Mouse (Mus musculus) myocyte (in vitro differentiated cells): ENCODE results near the gene Pcbp3. TPM values are rescaled to one million over a fixed set of nuclear protein-coding genes. Genes with fewer than 3 reads are reported as not detected.
A peak's percentile ranks its signal among the peaks of the same experiment; 100 is the strongest.

Experiments used
- H3K27me3 ChIP-seq: one replicate; pipeline ENCODE4 v1.6.1; 2011; ENCODE audit not compliant: control insufficient read depth, insufficient read depth, insufficient read length
- H3K36me3 ChIP-seq: one replicate; pipeline ENCODE4 v1.6.1; 2011; ENCODE audit not compliant: control insufficient read depth, insufficient read depth
- H3K4me2 ChIP-seq: one replicate; pipeline ENCODE4 v1.6.1; 2011; ENCODE audit warnings: low read depth, control low read depth
- H3K4me3 ChIP-seq: one replicate; pipeline ENCODE4 v1.5.1; 2011; ENCODE audit warnings: mild to moderate bottlenecking, control low read depth, moderate library complexity
- H3K79me2 ChIP-seq: one replicate; pipeline ENCODE4 v1.6.1; 2011; ENCODE audit not compliant: control insufficient read depth, insufficient read depth
- H3ac ChIP-seq: one replicate; pipeline ENCODE4 v1.6.1; 2011; ENCODE audit not compliant: control insufficient read depth, insufficient read length
- CEBPB ChIP-seq: IDR thresholded peaks from 2 replicates; pipeline ENCODE4 v1.6.1; 2011; ENCODE audit warnings: mild to moderate bottlenecking, moderate library complexity; ENCODE audit not compliant: poor library complexity, insufficient read depth, severe bottlenecking
- E2F4 ChIP-seq: IDR thresholded peaks from one replicate; pipeline ENCODE4 v1.6.1; 2011; ENCODE audit warnings: mild to moderate bottlenecking, control low read depth, moderate library complexity; ENCODE audit not compliant: insufficient read depth
- MAX ChIP-seq: IDR thresholded peaks from one replicate; pipeline ENCODE4 v1.6.1; 2011; ENCODE audit warnings: low read depth, mild to moderate bottlenecking, control low read depth
- MYOD1 ChIP-seq, 3 experiments: IDR thresholded peaks; one replicate each; pipeline ENCODE4 v1.6.1; 2011; ENCODE audit warnings: control low read depth in 2 of 3, low read depth in 2 of 3, mild to moderate bottlenecking in 2 of 3, moderate library complexity in 1 of 3; ENCODE audit not compliant: insufficient read length in 2 of 3, control insufficient read depth in 1 of 3
- MYOG ChIP-seq, 3 experiments: IDR thresholded peaks; one replicate each; pipeline ENCODE4 v1.6.1; 2011; ENCODE audit warnings: control low read depth in 2 of 3, low read depth in 2 of 3, mild to moderate bottlenecking in 2 of 3; ENCODE audit not compliant: insufficient read length in 2 of 3, control insufficient read depth in 1 of 3, insufficient read depth in 1 of 3
- POLR2A ChIP-seq: IDR thresholded peaks from one replicate; pipeline ENCODE4 v1.6.1; 2011; ENCODE audit warnings: low read depth, mild to moderate bottlenecking, control low read depth, moderate library complexity; ENCODE audit not compliant: insufficient read length
- POLR2AphosphoS2 ChIP-seq: IDR thresholded peaks from one replicate; pipeline ENCODE4 v1.6.1; 2011; ENCODE audit warnings: low read depth, control low read depth; ENCODE audit not compliant: insufficient read length
- REST ChIP-seq: IDR thresholded peaks from one replicate; pipeline ENCODE4 v1.6.1; 2011; ENCODE audit warnings: mild to moderate bottlenecking, control low read depth, moderate library complexity; ENCODE audit not compliant: insufficient read depth, insufficient read length
- SRF ChIP-seq: IDR thresholded peaks from one replicate; pipeline ENCODE4 v1.6.1; 2011; ENCODE audit warnings: low read depth; ENCODE audit not compliant: control insufficient read depth, insufficient read length
- TCF12 ChIP-seq: IDR thresholded peaks from one replicate; pipeline ENCODE4 v1.6.1; 2011; ENCODE audit warnings: mild to moderate bottlenecking, control low read depth; ENCODE audit not compliant: poor library complexity, insufficient read depth, severe bottlenecking
- TCF3 ChIP-seq: IDR thresholded peaks from one replicate; pipeline ENCODE4 v1.6.1; 2011; ENCODE audit warnings: low read depth, control low read depth; ENCODE audit not compliant: insufficient read length
- USF1 ChIP-seq: IDR thresholded peaks from one replicate; pipeline ENCODE4 v1.6.1; 2011; ENCODE audit warnings: low read depth, mild to moderate bottlenecking, control low read depth, moderate library complexity
- polyA plus RNA-seq: library from polyadenylated mRNA; unstranded; fragments of >200 nt; fragmentation: generic; extraction: Trizol; gene quantifications from one replicate; pipeline ENCODE4 v1.2.1, GENCODE M21; 2012; ENCODE audit warnings: missing spikeins

Gene Pcbp3
- polyA plus RNA-seq, 1 experiment = 10.0 TPM

- no peak overlapping the region for H3ac ChIP-seq
- no peak overlapping the region for H3K4me3 ChIP-seq
- no peaks in the 10 kb centered on the region for H3K27me3 ChIP-seq
- no peak for TF ChIP-seq CEBPB
- peak in 1 of 3 experiments; percentile 36 for TF ChIP-seq MYOD1 (IDR thresholded peaks at IDR 0.05; ENCODE audit: control insufficient read depth in 1 of 3, insufficient read length in 2 of 3, low read depth in 2 of 3)
- TF ChIP-seq USF1 = no peak
- no peak for TF ChIP-seq POLR2AphosphoS2
- TF ChIP-seq E2F4 = no peak
- H3K4me2 ChIP-seq = no peak overlapping the region
- H3K36me3 ChIP-seq = no peaks in the 10 kb centered on the region
- no peaks in the 10 kb centered on the region for H3K79me2 ChIP-seq
Measured at GRCm38 (mm10) chr10:76714303-76714702, 247.4 kb downstream of the Pcbp3 start.

GRCm38 (mm10) chr10:76712500-76712899, 249.2 kb downstream of the Pcbp3 start:
- TF ChIP-seq POLR2A = no peak
- no peak for TF ChIP-seq MAX
- no peak for TF ChIP-seq MYOG (IDR thresholded peaks at IDR 0.05; ENCODE audit: control insufficient read depth in 1 of 3, insufficient read depth in 1 of 3, insufficient read length in 2 of 3, low read depth in 2 of 3)
- TF ChIP-seq MYOD1 (IDR thresholded peaks at IDR 0.05; ENCODE audit: control insufficient read depth in 1 of 3, insufficient read length in 2 of 3, low read depth in 2 of 3) = no peak
- TF ChIP-seq TCF12 = no peak
- TF ChIP-seq TCF3 = no peak
- TF ChIP-seq POLR2AphosphoS2 = no peak
- no peak for TF ChIP-seq SRF
- TF ChIP-seq E2F4 = no peak
- no peak for TF ChIP-seq USF1
- TF ChIP-seq REST = no peak
- no peak for TF ChIP-seq CEBPB
- Histone ChIP-seq H3K27me3 (no peaks in the 10 kb centered on the region), H3ac (no peak overlapping the region), H3K79me2 (no peaks in the 10 kb centered on the region), H3K36me3 (no peaks in the 10 kb centered on the region), H3K4me2 (no peak overlapping the region), H3K4me3 (no peak overlapping the region)

Other genes with a start within 250 kb of the Pcbp3 start
- 144 TPM for gene Col6a1, start 235.7 kb downstream of the Pcbp3 start, polyA plus RNA-seq
- 23.0 TPM for gene Slc19a1, start 70.4 kb upstream of the Pcbp3 start, polyA plus RNA-seq
- gene Col18a1, start 204.7 kb upstream of the Pcbp3 start, polyA plus RNA-seq = 402 TPM